Mouse (Mus musculus) myocyte (in vitro differentiated cells): ENCODE data around the gene Tcirg1. TPM values are rescaled to one million over a fixed set of nuclear protein-coding genes. Genes with fewer than 3 reads are reported as not detected.

ENCODE experiments used
- H3K27me3 ChIP-seq: one replicate; pipeline ENCODE4 v1.6.1; 2011; ENCODE audit not compliant: control insufficient read depth, insufficient read depth, insufficient read length
- H3K36me3 ChIP-seq: one replicate; pipeline ENCODE4 v1.6.1; 2011; ENCODE audit not compliant: control insufficient read depth, insufficient read depth
- H3K4me2 ChIP-seq: one replicate; pipeline ENCODE4 v1.6.1; 2011; ENCODE audit warnings: low read depth, control low read depth
- H3K4me3 ChIP-seq: one replicate; pipeline ENCODE4 v1.5.1; 2011; ENCODE audit warnings: mild to moderate bottlenecking, control low read depth, moderate library complexity
- H3K79me2 ChIP-seq: one replicate; pipeline ENCODE4 v1.6.1; 2011; ENCODE audit not compliant: control insufficient read depth, insufficient read depth
- H3ac ChIP-seq: one replicate; pipeline ENCODE4 v1.6.1; 2011; ENCODE audit not compliant: control insufficient read depth, insufficient read length
- CEBPB ChIP-seq: IDR thresholded peaks from 2 replicates; pipeline ENCODE4 v1.6.1; 2011; ENCODE audit warnings: mild to moderate bottlenecking, moderate library complexity; ENCODE audit not compliant: poor library complexity, insufficient read depth, severe bottlenecking
- E2F4 ChIP-seq: IDR thresholded peaks from one replicate; pipeline ENCODE4 v1.6.1; 2011; ENCODE audit warnings: mild to moderate bottlenecking, control low read depth, moderate library complexity; ENCODE audit not compliant: insufficient read depth
- MAX ChIP-seq: IDR thresholded peaks from one replicate; pipeline ENCODE4 v1.6.1; 2011; ENCODE audit warnings: low read depth, mild to moderate bottlenecking, control low read depth
- MYOD1 ChIP-seq, 3 experiments: IDR thresholded peaks; one replicate each; pipeline ENCODE4 v1.6.1; 2011; ENCODE audit warnings: control low read depth in 2 of 3, low read depth in 2 of 3, mild to moderate bottlenecking in 2 of 3, moderate library complexity in 1 of 3; ENCODE audit not compliant: insufficient read length in 2 of 3, control insufficient read depth in 1 of 3
- MYOG ChIP-seq, 3 experiments: IDR thresholded peaks; one replicate each; pipeline ENCODE4 v1.6.1; 2011; ENCODE audit warnings: control low read depth in 2 of 3, low read depth in 2 of 3, mild to moderate bottlenecking in 2 of 3; ENCODE audit not compliant: insufficient read length in 2 of 3, control insufficient read depth in 1 of 3, insufficient read depth in 1 of 3
- POLR2A ChIP-seq: IDR thresholded peaks from one replicate; pipeline ENCODE4 v1.6.1; 2011; ENCODE audit warnings: low read depth, mild to moderate bottlenecking, control low read depth, moderate library complexity; ENCODE audit not compliant: insufficient read length
- POLR2AphosphoS2 ChIP-seq: IDR thresholded peaks from one replicate; pipeline ENCODE4 v1.6.1; 2011; ENCODE audit warnings: low read depth, control low read depth; ENCODE audit not compliant: insufficient read length
- REST ChIP-seq: IDR thresholded peaks from one replicate; pipeline ENCODE4 v1.6.1; 2011; ENCODE audit warnings: mild to moderate bottlenecking, control low read depth, moderate library complexity; ENCODE audit not compliant: insufficient read depth, insufficient read length
- SRF ChIP-seq: IDR thresholded peaks from one replicate; pipeline ENCODE4 v1.6.1; 2011; ENCODE audit warnings: low read depth; ENCODE audit not compliant: control insufficient read depth, insufficient read length
- TCF12 ChIP-seq: IDR thresholded peaks from one replicate; pipeline ENCODE4 v1.6.1; 2011; ENCODE audit warnings: mild to moderate bottlenecking, control low read depth; ENCODE audit not compliant: poor library complexity, insufficient read depth, severe bottlenecking
- TCF3 ChIP-seq: IDR thresholded peaks from one replicate; pipeline ENCODE4 v1.6.1; 2011; ENCODE audit warnings: low read depth, control low read depth; ENCODE audit not compliant: insufficient read length
- USF1 ChIP-seq: IDR thresholded peaks from one replicate; pipeline ENCODE4 v1.6.1; 2011; ENCODE audit warnings: low read depth, mild to moderate bottlenecking, control low read depth, moderate library complexity
- polyA plus RNA-seq: library from polyadenylated mRNA; unstranded; fragments of >200 nt; fragmentation: generic; extraction: Trizol; gene quantifications from one replicate; pipeline ENCODE4 v1.2.1, GENCODE M21; 2012; ENCODE audit warnings: missing spikeins

Gene Tcirg1
- polyA plus RNA-seq, 1 experiment: 50.9 TPM

DNA sequence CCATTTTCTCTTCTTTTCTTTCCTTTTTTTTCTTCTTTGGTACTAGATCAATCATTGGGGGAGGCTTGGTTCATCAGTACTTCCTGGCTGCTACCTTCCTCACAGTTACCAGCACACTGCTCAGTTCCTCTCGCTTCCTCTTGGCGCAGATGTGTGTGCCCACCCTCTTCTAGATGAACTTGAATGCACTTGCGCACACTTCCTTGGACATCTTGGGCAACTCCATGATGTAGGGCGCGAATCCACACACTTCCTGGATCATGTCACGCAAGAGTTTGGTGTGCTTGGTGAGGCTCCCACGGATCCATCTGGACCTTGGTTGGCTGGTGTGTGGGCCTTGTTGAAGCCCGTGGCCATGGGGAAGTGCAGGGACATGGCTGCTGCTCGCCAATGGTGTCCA, 24.8 kb upstream of the Tcirg1 start:
- Histone ChIP-seq H3K79me2 (no peaks in the 10 kb centered on the region), H3K4me3 (no peak overlapping the region), H3ac (no peak overlapping the region), H3K36me3 (no peaks in the 10 kb centered on the region), H3K4me2 (no peak overlapping the region), H3K27me3 (no peaks in the 10 kb centered on the region)
- TF ChIP-seq E2F4: no peak

DNA sequence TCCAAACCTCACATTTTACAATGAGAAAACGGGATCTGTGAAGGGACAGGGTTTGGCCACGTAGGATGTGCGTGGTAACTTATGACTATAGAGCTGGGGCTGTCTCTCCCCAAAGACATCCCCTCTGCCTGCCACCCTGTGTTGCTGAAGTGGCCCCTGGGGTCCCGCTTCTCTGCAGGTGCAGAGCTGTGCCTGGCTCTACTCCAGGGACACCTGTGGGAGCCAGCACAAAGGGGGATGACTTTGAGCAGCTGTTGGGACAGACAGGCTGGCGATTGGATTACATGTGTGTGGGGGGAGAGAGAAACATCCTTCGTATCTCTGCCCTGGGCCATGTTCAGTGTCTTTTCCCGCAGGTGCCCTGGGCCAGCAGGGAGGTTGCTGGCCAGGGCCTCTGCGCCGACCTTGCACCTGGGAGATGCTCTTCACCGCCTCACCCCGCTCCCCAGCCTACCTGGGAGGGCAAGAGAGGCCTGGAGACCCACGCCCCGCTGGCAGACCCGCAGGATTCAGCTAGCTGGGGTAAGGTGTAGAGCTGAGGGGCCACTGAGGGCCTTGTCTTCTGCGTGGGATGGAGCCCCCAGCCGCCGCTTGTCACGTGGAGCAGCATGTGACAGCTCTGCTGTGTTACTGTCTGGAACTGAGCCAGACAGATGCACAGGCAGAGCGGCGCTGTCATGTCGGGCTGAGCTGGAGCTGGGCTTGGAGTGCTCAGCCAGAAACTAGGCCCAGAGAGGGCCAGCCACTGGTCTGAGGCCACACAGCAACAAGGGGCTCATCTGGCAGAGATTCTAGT, 23.5 kb upstream of the Tcirg1 start:
- H3ac ChIP-seq: no peak overlapping the region
- H3K79me2 ChIP-seq: no peaks in the 10 kb centered on the region
- H3K4me2 ChIP-seq: peak overlapping the region; percentile 56
- TF ChIP-seq SRF: no peak
- peak in 1 of 3 experiments; percentile 58 for TF ChIP-seq MYOG (IDR thresholded peaks at IDR 0.05; ENCODE audit: control insufficient read depth in 1 of 3, insufficient read depth in 1 of 3, insufficient read length in 2 of 3, low read depth in 2 of 3)
- peak in 2 of 3 experiments; percentile 55 to 75 for TF ChIP-seq MYOD1 (IDR thresholded peaks at IDR 0.05; ENCODE audit: control insufficient read depth in 1 of 3, insufficient read length in 2 of 3, low read depth in 2 of 3)
- H3K4me3 ChIP-seq: no peak overlapping the region
- H3K36me3 ChIP-seq: no peaks in the 10 kb centered on the region
- H3K27me3 ChIP-seq: no peaks in the 10 kb centered on the region

GRCm38 (mm10) chr19:3929211-3929941, 22.4 kb upstream of the Tcirg1 start, which contains the start of gene Aldh3b1:
Gene Aldh3b1 (minus strand): TSS chr19:3929808.
- H3K27me3 ChIP-seq: no peaks in the 10 kb centered on the region
- H3K4me2 ChIP-seq: peak within 1 kb of the TSS; percentile 56
- no peak within 1 kb of the TSS for H3ac ChIP-seq
- peak within 1 kb of the TSS; percentile 15 for H3K4me3 ChIP-seq
- no peaks in the 10 kb centered on the region for H3K36me3 ChIP-seq
- no peaks in the 10 kb centered on the region for H3K79me2 ChIP-seq
- TF ChIP-seq TCF12: no peak
- TF ChIP-seq REST: no peak
- no peak for TF ChIP-seq USF1
- TF ChIP-seq MYOD1 (IDR thresholded peaks at IDR 0.05; ENCODE audit: control insufficient read depth in 1 of 3, insufficient read length in 2 of 3, low read depth in 2 of 3): peak in 1 of 3 experiments; percentile 23
- no peak for TF ChIP-seq POLR2A
- no peak for TF ChIP-seq TCF3
- no peak for TF ChIP-seq E2F4
- TF ChIP-seq MAX: no peak
- TF ChIP-seq POLR2AphosphoS2: peak; percentile 29
- no peak for TF ChIP-seq CEBPB
- no peak for TF ChIP-seq SRF
- peak in 1 of 3 experiments; percentile 51 for TF ChIP-seq MYOG (IDR thresholded peaks at IDR 0.05; ENCODE audit: control insufficient read depth in 1 of 3, insufficient read depth in 1 of 3, insufficient read length in 2 of 3, low read depth in 2 of 3)

- H3ac ChIP-seq: no peak overlapping the region
- TF ChIP-seq SRF (no peak), MYOD1 (IDR thresholded peaks at IDR 0.05; ENCODE audit: control insufficient read depth in 1 of 3, insufficient read length in 2 of 3, low read depth in 2 of 3) (no peak), MAX (no peak), MYOG (IDR thresholded peaks at IDR 0.05; ENCODE audit: control insufficient read depth in 1 of 3, insufficient read depth in 1 of 3, insufficient read length in 2 of 3, low read depth in 2 of 3) (no peak), USF1 (no peak), POLR2A (no peak), REST (no peak), POLR2AphosphoS2 (no peak), E2F4 (no peak), TCF12 (no peak), CEBPB (no peak)
- H3K4me2 ChIP-seq: peak overlapping the region; percentile 56
- peak overlapping the region; percentile 15 for H3K4me3 ChIP-seq
- no peaks in the 10 kb centered on the region for H3K27me3 ChIP-seq
- no peaks in the 10 kb centered on the region for H3K36me3 ChIP-seq
- no peaks in the 10 kb centered on the region for H3K79me2 ChIP-seq
These were observed 21.8 kb upstream of the Tcirg1 start for GRCm38 (mm10) chr19:3928779-3929178.

DNA sequence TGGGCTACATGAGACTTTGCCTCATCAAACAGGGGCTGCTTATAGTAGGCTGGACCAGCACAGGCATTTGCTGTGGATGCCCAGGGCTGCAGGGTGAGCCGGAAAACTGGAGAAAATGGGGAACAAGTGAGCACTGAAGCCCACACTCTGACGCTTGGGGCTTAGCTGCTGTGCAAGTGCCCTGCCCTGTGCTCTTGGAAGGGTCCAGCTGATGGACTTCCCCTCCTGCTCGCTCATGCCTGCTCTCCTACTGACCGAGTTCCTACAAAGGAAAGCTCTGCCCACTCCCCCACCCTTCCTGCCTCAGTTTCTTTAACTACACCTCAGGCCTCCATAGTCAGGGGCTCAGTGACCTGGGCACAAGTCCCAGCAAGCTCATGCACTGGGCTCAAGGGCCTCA, 21.1 kb upstream of the Tcirg1 start:
- Histone ChIP-seq H3K27me3 (no peaks in the 10 kb centered on the region), H3ac (no peak overlapping the region), H3K79me2 (no peaks in the 10 kb centered on the region), H3K4me2 (no peak overlapping the region), H3K4me3 (no peak overlapping the region), H3K36me3 (no peaks in the 10 kb centered on the region)
- TF ChIP-seq MYOG (IDR thresholded peaks at IDR 0.05; ENCODE audit: control insufficient read depth in 1 of 3, insufficient read depth in 1 of 3, insufficient read length in 2 of 3, low read depth in 2 of 3) (no peak), MAX (no peak), POLR2AphosphoS2 (no peak), TCF3 (no peak), REST (no peak), TCF12 (no peak), MYOD1 (IDR thresholded peaks at IDR 0.05; ENCODE audit: control insufficient read depth in 1 of 3, insufficient read length in 2 of 3, low read depth in 2 of 3) (no peak), SRF (no peak), POLR2A (no peak), E2F4 (no peak), CEBPB (no peak), USF1 (no peak)
